Mouse (Mus musculus) stomach, postnatal 0 days (tissue): ENCODE data around the gene Nedd9. TPM values are rescaled to one million over a fixed set of nuclear protein-coding genes. Genes with fewer than 3 reads are reported as not detected.

Source experiments
- ATAC-seq: fragments of 200-750 bp; cut with Nextera tagmentation; 2 replicates; pipeline ENCODE4 v1.8.0; 2017; ENCODE audit not compliant: low FRiP score, low TSS enrichment
- DNase-seq: peaks from one replicate; pipeline ENCODE4 v3.0.0-alpha.2; 2016; ENCODE audit warnings: low spot score
- H3K27ac ChIP-seq: fragments of 300-500 bp; sonication (generic); replicated peaks from 2 replicates; pipeline ENCODE4 v1.5.1; 2014; ENCODE audit warnings: mild to moderate bottlenecking, control low read depth
- H3K27me3 ChIP-seq: fragments of 300-500 bp; sonication (generic); 2 replicates; pipeline ENCODE4 v1.6.1; 2014; ENCODE audit warnings: low read length; ENCODE audit not compliant: control insufficient read depth, insufficient read depth
- H3K36me3 ChIP-seq: fragments of 300-500 bp; sonication (generic); 2 replicates; pipeline ENCODE4 v1.6.1; 2014; ENCODE audit warnings: low read length, mixed read lengths; ENCODE audit not compliant: control insufficient read depth, insufficient read depth
- H3K4me1 ChIP-seq: fragments of 300-500 bp; sonication (generic); replicated peaks from 2 replicates; pipeline ENCODE4 v1.6.1; 2014; ENCODE audit warnings: antibody characterized with exemption; ENCODE audit not compliant: control insufficient read depth, insufficient read depth
- H3K4me2 ChIP-seq: fragments of 300-500 bp; sonication (generic); replicated peaks from 2 replicates; pipeline ENCODE4 v1.6.1; 2014; ENCODE audit warnings: low read depth, mild to moderate bottlenecking, control low read depth, moderate library complexity
- H3K4me3 ChIP-seq: fragments of 300-500 bp; sonication (generic); 2 replicates; pipeline ENCODE4 v1.5.1; 2014; ENCODE audit warnings: low read depth, low read length, control low read depth
- H3K9ac ChIP-seq: fragments of 300-500 bp; sonication (generic); 2 replicates; pipeline ENCODE4 v1.6.1; 2014; ENCODE audit warnings: mild to moderate bottlenecking, low read length, control low read depth, mixed read lengths
- H3K9me3 ChIP-seq: fragments of 300-500 bp; sonication (generic); 2 replicates; pipeline ENCODE4 v1.6.1; 2016; ENCODE audit warnings: low read length; ENCODE audit not compliant: control insufficient read depth
- CTCF ChIP-seq: IDR thresholded peaks from 2 replicates; pipeline ENCODE4 v1.5.1; 2016; ENCODE audit warnings: antibody characterized with exemption, low read depth, mild to moderate bottlenecking, moderate library complexity
- EP300 ChIP-seq: optimal IDR thresholded peaks from 2 replicates; pipeline ENCODE3; 2016; ENCODE audit warnings: antibody characterized with exemption
- WGBS: fragments of 180-500 bp; shearing (Covaris S2); extraction: QIAGEN DNeasy Blood & Tissue Kit; methylation state at CpG from one replicate; pipeline ENCODE4 v1.1.7; 2014; 5-methylcytosine and 5-hydroxymethylcytosine counted together
- polyA plus RNA-seq: library from polyadenylated mRNA; unstranded; fragments of >200 nt; fragmentation: Nextera tagmentation; extraction: Ambion mirVana; gene quantifications from 2 replicates; pipeline ENCODE4 v1.2.1, GENCODE M21; 2015

Nedd9 gene
- polyA plus RNA-seq, 1 experiment from 2014 or later, result 17.1 TPM

GRCm38 (mm10) chr13:41474365-41474764, 12.8 kb downstream of the Nedd9 start:
- Histone ChIP-seq H3K9ac (no peak overlapping the region), H3K4me1 (no peaks in the 10 kb centered on the region), H3K4me3 (no peak overlapping the region), H3K4me2 (no peak overlapping the region), H3K9me3 (no peaks in the 10 kb centered on the region), H3K36me3 (no peaks in the 10 kb centered on the region), H3K27ac (no peak overlapping the region), H3K27me3 (no peaks in the 10 kb centered on the region)
- TF ChIP-seq EP300 (no peak), CTCF (no peak)
- WGBS, result 62% methylated on average over 5 of the region's 5 CpGs
- ATAC-seq, result no peak
- DNase-seq, result no peak

DNA sequence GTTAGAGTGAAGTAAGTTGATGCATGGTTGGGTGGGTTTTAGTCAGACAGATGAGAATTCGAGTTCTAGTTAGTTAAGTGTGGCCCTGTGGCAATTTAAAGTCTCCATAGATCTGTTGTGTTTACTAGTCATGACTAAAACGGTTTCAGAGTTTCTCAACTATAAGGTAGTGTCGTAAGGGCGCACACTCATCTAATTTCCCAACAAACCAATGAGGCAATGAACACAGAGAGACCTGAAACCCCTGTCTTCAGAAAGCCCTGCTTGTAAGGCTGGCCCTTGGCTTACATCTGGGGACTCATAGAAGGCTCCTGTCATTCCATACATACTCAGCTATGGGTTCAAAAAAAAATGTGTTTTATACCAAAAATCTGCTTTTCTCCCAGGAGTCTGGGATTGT, 13.7 kb downstream of the Nedd9 start:
- ATAC-seq, result no peak
- 80% methylated on average over 4 of the region's 4 CpGs for WGBS

DNA sequence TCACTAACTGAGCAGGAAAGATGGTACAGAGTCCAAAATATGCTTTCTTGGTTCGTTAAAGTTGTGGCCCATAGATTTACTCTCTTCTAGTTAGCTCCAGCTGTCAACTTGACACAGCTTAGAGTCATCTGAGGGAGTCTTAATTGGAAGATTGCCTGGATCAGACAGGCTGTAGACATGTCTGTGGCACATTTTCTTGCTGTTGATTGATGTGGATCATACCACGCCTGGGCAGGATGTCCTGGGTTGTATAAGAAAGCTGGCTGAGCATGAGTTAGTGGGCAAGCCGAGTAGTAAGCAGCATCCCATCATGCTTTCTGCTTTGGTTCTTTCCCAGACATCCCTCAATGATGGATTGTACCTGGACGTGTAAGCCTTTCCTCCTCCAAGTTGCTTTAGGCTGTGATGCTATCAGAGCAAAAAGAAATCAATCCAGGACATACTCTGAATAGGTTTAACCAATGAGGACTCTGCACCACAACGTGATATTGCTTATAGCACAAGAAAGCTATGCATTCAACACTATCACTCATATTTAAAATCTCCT, 14.2 kb downstream of the Nedd9 start:
- DNase-seq, result no peak

More for the DNA sequence above, 13.7 kb downstream of the Nedd9 start:
- Histone ChIP-seq H3K27ac (no peak overlapping the region), H3K9me3 (no peaks in the 10 kb centered on the region), H3K4me2 (no peak overlapping the region), H3K4me1 (no peaks in the 10 kb centered on the region), H3K9ac (no peak overlapping the region), H3K36me3 (no peaks in the 10 kb centered on the region), H3K4me3 (no peak overlapping the region), H3K27me3 (no peaks in the 10 kb centered on the region)
- DNase-seq, result no peak
- TF ChIP-seq EP300 (no peak), CTCF (no peak)

GRCm38 (mm10) chr13:41468277-41468676, 18.9 kb downstream of the Nedd9 start:
- WGBS, result 58% methylated on average over 5 of the region's 5 CpGs
- H3K4me2 ChIP-seq, result no peak overlapping the region
- no peak for DNase-seq

More for the DNA sequence above, 14.2 kb downstream of the Nedd9 start:
- Histone ChIP-seq H3K27ac (no peak overlapping the region), H3K4me2 (no peak overlapping the region), H3K27me3 (no peaks in the 10 kb centered on the region), H3K9me3 (no peaks in the 10 kb centered on the region), H3K36me3 (no peaks in the 10 kb centered on the region), H3K4me3 (no peak overlapping the region), H3K4me1 (no peaks in the 10 kb centered on the region), H3K9ac (no peak overlapping the region)
- no peak for ATAC-seq
- TF ChIP-seq EP300, result no peak
- TF ChIP-seq CTCF, result no peak
- 56% methylated on average over 5 of the region's 5 CpGs for WGBS

GRCm38 (mm10) chr13:41467036-41467435, 20.1 kb downstream of the Nedd9 start:
- Histone ChIP-seq H3K9me3 (no peaks in the 10 kb centered on the region), H3K9ac (no peak overlapping the region), H3K27me3 (no peaks in the 10 kb centered on the region), H3K27ac (peak overlapping the region; percentile 41; the same call in 1 of the 2 replicates), H3K4me2 (no peak overlapping the region), H3K4me1 (no peaks in the 10 kb centered on the region), H3K36me3 (no peaks in the 10 kb centered on the region), H3K4me3 (no peak overlapping the region)
- 69% methylated on average over 2 of the region's 2 CpGs for WGBS
- TF ChIP-seq CTCF, result no peak
- TF ChIP-seq EP300, result no peak
- DNase-seq (no peak), ATAC-seq (peak; percentile 53; the same call in 1 of the 2 replicates)

More at GRCm38 (mm10) chr13:41468277-41468676, 18.9 kb downstream of the Nedd9 start:
- H3K9me3 ChIP-seq, result no peaks in the 10 kb centered on the region
- TF ChIP-seq EP300 (no peak), CTCF (no peak)
- H3K4me1 ChIP-seq, result no peaks in the 10 kb centered on the region
- no peak overlapping the region for H3K27ac ChIP-seq
- no peak overlapping the region for H3K9ac ChIP-seq
- H3K27me3 ChIP-seq, result no peaks in the 10 kb centered on the region
- no peaks in the 10 kb centered on the region for H3K36me3 ChIP-seq
- no peak overlapping the region for H3K4me3 ChIP-seq
- ATAC-seq, result no peak

DNA sequence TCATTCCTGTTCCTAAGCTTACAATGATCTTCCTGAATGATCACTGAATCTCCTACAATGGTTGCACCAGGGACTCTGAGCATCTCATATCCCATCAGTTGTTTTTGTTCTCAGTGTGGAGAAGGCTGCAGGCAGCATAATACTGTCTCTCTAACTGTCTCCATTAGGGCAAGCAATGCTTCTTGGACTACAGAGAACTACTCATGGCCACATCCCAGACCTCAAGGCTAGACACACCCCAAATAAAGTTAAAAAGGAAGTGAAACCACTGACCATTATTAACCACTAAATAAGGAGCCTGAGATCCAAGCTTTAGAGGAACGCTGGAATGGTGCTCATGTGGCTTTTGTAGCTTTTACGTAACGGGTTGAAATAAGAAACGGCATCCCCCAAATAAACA, 20.5 kb downstream of the Nedd9 start:
- no peak for TF ChIP-seq CTCF
- no peak for TF ChIP-seq EP300
- DNase-seq (no peak), ATAC-seq (peak; percentile 18; the same call in 1 of the 2 replicates)
- Histone ChIP-seq H3K4me1 (no peaks in the 10 kb centered on the region), H3K4me2 (no peak overlapping the region), H3K4me3 (no peak overlapping the region), H3K9ac (no peak overlapping the region), H3K27me3 (no peaks in the 10 kb centered on the region), H3K9me3 (no peaks in the 10 kb centered on the region), H3K36me3 (no peaks in the 10 kb centered on the region), H3K27ac (peak overlapping the region; percentile 41; the same call in 1 of the 2 replicates)
- WGBS, result 70% methylated on average over 4 of the region's 4 CpGs
